Mouse (Mus musculus): ENCODE results near the gene Cpeb3.

DNA sequence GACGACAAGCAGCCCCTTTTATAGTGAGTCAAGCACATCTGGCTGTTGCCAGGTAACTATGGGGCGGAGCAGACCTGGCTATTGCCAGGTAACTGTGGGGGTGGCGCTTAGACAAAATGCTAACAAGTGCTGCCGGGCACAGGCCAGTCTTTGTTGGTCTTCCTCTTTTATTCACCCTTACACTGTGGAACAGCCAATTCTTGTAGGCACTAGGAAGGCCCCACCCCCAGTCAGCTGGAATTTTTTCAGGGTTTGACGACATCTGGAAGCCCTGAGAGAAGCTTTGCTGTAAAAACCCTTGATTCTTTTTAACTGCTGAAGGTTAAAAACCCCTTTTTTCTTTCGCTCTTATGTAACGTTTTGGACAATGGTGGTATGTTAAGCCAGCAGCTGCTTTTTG is 30.2 kb upstream of the Cpeb3 start:
- TF ChIP-seq ZC3H11A (IDR thresholded peaks at IDR 0.05; ENCODE audit: borderline replicate concordance, low read depth, low read length) (no peak), HCFC1 (IDR thresholded peaks at IDR 0.05; ENCODE audit: borderline replicate concordance, insufficient read depth, low read length) (no peak), CHD2 (IDR thresholded peaks at IDR 0.05; ENCODE audit: low read depth, low read length) (no peak)

Measured in ES-E14 (cell line).